Mouse (Mus musculus): Measurements from ENCODE around the gene Clnk. TPM values are rescaled to one million over a fixed set of nuclear protein-coding genes. Genes with fewer than 3 reads are reported as not detected.

The Clnk gene
- total and polyA plus RNA-seq, 3 experiments = not detected

GRCm38 (mm10) chr5:38698046-38698445, 178.6 kb downstream of the Clnk start:
- Histone ChIP-seq H3K36me3 (replicated peaks) (no peaks in the 10 kb centered on the region), H3K4me3 (ENCODE audit: low read depth, low read length) (no peak overlapping the region), H3K4me1 (ENCODE audit: insufficient read depth, low read depth, low read length) (no peaks in the 10 kb centered on the region), H3K27me3 (ENCODE audit: insufficient read depth, low read length) (no peaks in the 10 kb centered on the region), H3K9me3 (replicated peaks) (no peaks in the 10 kb centered on the region)
- DNase-seq (ENCODE audit: low spot score) = no peak
- TF ChIP-seq CTCF (IDR thresholded peaks at IDR 0.05; ENCODE audit: low read depth, low read length) = no peak
- TF ChIP-seq TAL1 (conservative IDR thresholded peaks at IDR 0.05; ENCODE audit: low read depth, low read length) = no peak
- TF ChIP-seq POLR2AphosphoS5 (IDR thresholded peaks at IDR 0.05; ENCODE audit: insufficient replicate concordance, low read depth, low read length) = no peak
- TF ChIP-seq GATA1 (IDR thresholded peaks at IDR 0.05; ENCODE audit: borderline replicate concordance, low read length) = no peak
- no peak for TF ChIP-seq GATA2 (IDR thresholded peaks at IDR 0.05; ENCODE audit: borderline replicate concordance, low read depth, low read length)
- no peak for ATAC-seq (ENCODE audit: extremely low read depth, insufficient number of reproducible peaks, low FRiP score, poor library complexity, severe bottlenecking)

GRCm38 (mm10) chr5:38696616-38697375, 179.8 kb downstream of the Clnk start:
- no peak for TF ChIP-seq CTCF (IDR thresholded peaks at IDR 0.05; ENCODE audit: low read depth, low read length)
- no peak for TF ChIP-seq GATA2 (IDR thresholded peaks at IDR 0.05; ENCODE audit: borderline replicate concordance, low read depth, low read length)
- no peak for TF ChIP-seq POLR2AphosphoS5 (IDR thresholded peaks at IDR 0.05; ENCODE audit: insufficient replicate concordance, low read depth, low read length)
- no peak for TF ChIP-seq GATA1 (IDR thresholded peaks at IDR 0.05; ENCODE audit: borderline replicate concordance, low read length)
- TF ChIP-seq TAL1 (conservative IDR thresholded peaks at IDR 0.05; ENCODE audit: low read depth, low read length) = no peak
- H3K4me3 ChIP-seq (ENCODE audit: low read depth, low read length) = no peak overlapping the region
- H3K4me1 ChIP-seq (ENCODE audit: insufficient read depth, low read depth, low read length) = no peaks in the 10 kb centered on the region
- ATAC-seq (ENCODE audit: extremely low read depth, insufficient number of reproducible peaks, low FRiP score, poor library complexity, severe bottlenecking) = no peak
- no peak for DNase-seq (ENCODE audit: low spot score)
- no peaks in the 10 kb centered on the region for H3K27me3 ChIP-seq (ENCODE audit: insufficient read depth, low read length)
- H3K36me3 ChIP-seq (replicated peaks) = no peaks in the 10 kb centered on the region
- H3K9me3 ChIP-seq (replicated peaks) = no peaks in the 10 kb centered on the region

- H3K36me3 ChIP-seq (replicated peaks) = no peaks in the 10 kb centered on the region
- no peak overlapping the region for H3K4me3 ChIP-seq (ENCODE audit: low read depth, low read length)
- ATAC-seq (ENCODE audit: extremely low read depth, insufficient number of reproducible peaks, low FRiP score, poor library complexity, severe bottlenecking) (no peak), DNase-seq (ENCODE audit: low spot score) (no peak)
- TF ChIP-seq CTCF (IDR thresholded peaks at IDR 0.05; ENCODE audit: low read depth, low read length) (no peak), GATA2 (IDR thresholded peaks at IDR 0.05; ENCODE audit: borderline replicate concordance, low read depth, low read length) (no peak), GATA1 (IDR thresholded peaks at IDR 0.05; ENCODE audit: borderline replicate concordance, low read length) (no peak), TAL1 (conservative IDR thresholded peaks at IDR 0.05; ENCODE audit: low read depth, low read length) (no peak), POLR2AphosphoS5 (IDR thresholded peaks at IDR 0.05; ENCODE audit: insufficient replicate concordance, low read depth, low read length) (no peak)
- H3K4me1 ChIP-seq (ENCODE audit: insufficient read depth, low read depth, low read length) = no peaks in the 10 kb centered on the region
- H3K27me3 ChIP-seq (ENCODE audit: insufficient read depth, low read length) = no peaks in the 10 kb centered on the region
- no peaks in the 10 kb centered on the region for H3K9me3 ChIP-seq (replicated peaks)
Observed at GRCm38 (mm10) chr5:38692859-38693258, 183.8 kb downstream of the Clnk start.

GRCm38 (mm10) chr5:38689186-38689585, 187.4 kb downstream of the Clnk start:
- Histone ChIP-seq H3K36me3 (replicated peaks) (no peaks in the 10 kb centered on the region), H3K27me3 (ENCODE audit: insufficient read depth, low read length) (no peaks in the 10 kb centered on the region; the same call in 1 of the 2 replicates), H3K4me1 (ENCODE audit: insufficient read depth, low read depth, low read length) (no peaks in the 10 kb centered on the region), H3K4me3 (ENCODE audit: low read depth, low read length) (no peak overlapping the region), H3K9me3 (replicated peaks) (peaks cover 2% of the 10 kb centered on the region; the same call in 1 of the 2 replicates)
- DNase-seq (ENCODE audit: low spot score) (no peak), ATAC-seq (ENCODE audit: extremely low read depth, insufficient number of reproducible peaks, low FRiP score, poor library complexity, severe bottlenecking) (no peak)
- TF ChIP-seq GATA1 (IDR thresholded peaks at IDR 0.05; ENCODE audit: borderline replicate concordance, low read length) (no peak), POLR2AphosphoS5 (IDR thresholded peaks at IDR 0.05; ENCODE audit: insufficient replicate concordance, low read depth, low read length) (no peak), GATA2 (IDR thresholded peaks at IDR 0.05; ENCODE audit: borderline replicate concordance, low read depth, low read length) (no peak), TAL1 (conservative IDR thresholded peaks at IDR 0.05; ENCODE audit: low read depth, low read length) (no peak), CTCF (IDR thresholded peaks at IDR 0.05; ENCODE audit: low read depth, low read length) (no peak)

- ATAC-seq (ENCODE audit: extremely low read depth, insufficient number of reproducible peaks, low FRiP score, poor library complexity, severe bottlenecking) (no peak), DNase-seq (ENCODE audit: low spot score) (no peak)
- no peak overlapping the region for H3K4me3 ChIP-seq (ENCODE audit: low read depth, low read length)
- peaks cover 2% of the 10 kb centered on the region; the same call in 1 of the 2 replicates for H3K9me3 ChIP-seq (replicated peaks)
- TF ChIP-seq GATA1 (IDR thresholded peaks at IDR 0.05; ENCODE audit: borderline replicate concordance, low read length) (no peak), GATA2 (IDR thresholded peaks at IDR 0.05; ENCODE audit: borderline replicate concordance, low read depth, low read length) (no peak), POLR2AphosphoS5 (IDR thresholded peaks at IDR 0.05; ENCODE audit: insufficient replicate concordance, low read depth, low read length) (no peak), CTCF (IDR thresholded peaks at IDR 0.05; ENCODE audit: low read depth, low read length) (no peak), TAL1 (conservative IDR thresholded peaks at IDR 0.05; ENCODE audit: low read depth, low read length) (no peak)
- H3K4me1 ChIP-seq (ENCODE audit: insufficient read depth, low read depth, low read length) = no peaks in the 10 kb centered on the region
- H3K27me3 ChIP-seq (ENCODE audit: insufficient read depth, low read length) = no peaks in the 10 kb centered on the region; the same call in 1 of the 2 replicates
- H3K36me3 ChIP-seq (replicated peaks) = no peaks in the 10 kb centered on the region
Observed at GRCm38 (mm10) chr5:38687694-38688093, 188.9 kb downstream of the Clnk start.

- no peaks in the 10 kb centered on the region for H3K36me3 ChIP-seq (replicated peaks)
- no peak within 1 kb of the TSS for H3K4me3 ChIP-seq (ENCODE audit: low read depth, low read length)
- no peak for ATAC-seq (ENCODE audit: extremely low read depth, insufficient number of reproducible peaks, low FRiP score, poor library complexity, severe bottlenecking)
- H3K4me1 ChIP-seq (ENCODE audit: insufficient read depth, low read depth, low read length) = no peaks in the 10 kb centered on the region
- H3K9me3 ChIP-seq (replicated peaks) = peaks cover 2% of the 10 kb centered on the region; the same call in 1 of the 2 replicates
- TF ChIP-seq TAL1 (conservative IDR thresholded peaks at IDR 0.05; ENCODE audit: low read depth, low read length) = no peak
- no peaks in the 10 kb centered on the region; the same call in 1 of the 2 replicates for H3K27me3 ChIP-seq (ENCODE audit: insufficient read depth, low read length)
- DNase-seq (ENCODE audit: low spot score) = no peak
Observed at GRCm38 (mm10) chr5:38684164-38684911, 192.3 kb downstream of the Clnk start, which contains the start of gene Zfp518b. TSS of gene Zfp518b (minus strand) at chr5:38684826.

Data from G1E (cell line).